Mouse (Mus musculus) thymus, postnatal 25 days (tissue): ENCODE results near the gene AW822073.
A peak's percentile ranks its signal among the peaks of the same experiment; 100 is the strongest.
"Not testable (repeated sequence)": the region's sequence is repeated elsewhere in the genome, so short reads cannot be mapped to it uniquely, and the experiment has no call there.

ENCODE experiments used
- DNase-seq: peaks from one replicate; pipeline ENCODE4 v3.0.0; 2022

Gene AW822073

GRCm38 (mm10) chr10:58224827-58225785, at the start of gene AW822073:
Gene AW822073, minus strand, starts transcription at chr10:58224930.
- not testable (repeated sequence) for DNase-seq

- no peak for DNase-seq
Observed at GRCm38 (mm10) chr10:58258466-58258865, 33.7 kb upstream of the AW822073 start.

- DNase-seq, result no peak
Observed at GRCm38 (mm10) chr10:58255954-58256353, 31.2 kb upstream of the AW822073 start.

GRCm38 (mm10) chr10:58255213-58255892, 30.6 kb upstream of the AW822073 start, which contains the start of gene Gcc2:
Gene Gcc2, plus strand, starts transcription at chr10:58255497.
- peak; percentile 91 for DNase-seq

- no peak for DNase-seq
Observed at GRCm38 (mm10) chr10:58254635-58255175, 30.0 kb upstream of the AW822073 start.

GRCm38 (mm10) chr10:58249535-58249934, 24.8 kb upstream of the AW822073 start:
- DNase-seq, result no peak

GRCm38 (mm10) chr10:58238984-58239740, 14.4 kb upstream of the AW822073 start:
- peak; percentile 43 for DNase-seq

- no peak for DNase-seq
Observed at GRCm38 (mm10) chr10:58236613-58237012, 11.9 kb upstream of the AW822073 start, which contains the start of gene Gm4981. Gene Gm4981, minus strand, starts transcription at chr10:58236701.

- DNase-seq, result not testable (repeated sequence)
Observed at GRCm38 (mm10) chr10:58234985-58235384, 10.3 kb upstream of the AW822073 start.

GRCm38 (mm10) chr10:58233740-58234121, 9.0 kb upstream of the AW822073 start:
- not testable (repeated sequence) for DNase-seq

- DNase-seq, result not testable (repeated sequence)
Observed at GRCm38 (mm10) chr10:58233054-58233739, 8.5 kb upstream of the AW822073 start.

- not testable (repeated sequence) for DNase-seq
Observed at GRCm38 (mm10) chr10:58232641-58232969, 7.9 kb upstream of the AW822073 start, which contains the start of gene Duxf3. Gene Duxf3, minus strand, starts transcription at chr10:58232675.

- DNase-seq, result peak; percentile 65
Observed at GRCm38 (mm10) chr10:58231779-58232640, 7.3 kb upstream of the AW822073 start.

- DNase-seq, result peak; percentile 43
Observed at GRCm38 (mm10) chr10:58231088-58231487, 6.4 kb upstream of the AW822073 start.

GRCm38 (mm10) chr10:58230021-58230420, 5.3 kb upstream of the AW822073 start:
- not testable (repeated sequence) for DNase-seq

GRCm38 (mm10) chr10:58227798-58228197, 3.1 kb upstream of the AW822073 start:
- not testable (repeated sequence) for DNase-seq

- not testable (repeated sequence) for DNase-seq
Observed at GRCm38 (mm10) chr10:58226357-58226756, 1.6 kb upstream of the AW822073 start.

- DNase-seq, result peak; percentile 53
Observed at GRCm38 (mm10) chr10:58223972-58224805, 541 bp downstream of the AW822073 start.

- DNase-seq, result not testable (repeated sequence)
Observed at GRCm38 (mm10) chr10:58223161-58223560, 1.6 kb downstream of the AW822073 start.

GRCm38 (mm10) chr10:58221571-58221970, 3.2 kb downstream of the AW822073 start:
- DNase-seq, result not testable (repeated sequence)
